Mouse (Mus musculus) heart, postnatal 0 days (tissue): ENCODE results near the gene Igfbp6. TPM values are rescaled to one million over a fixed set of nuclear protein-coding genes. Genes with fewer than 3 reads are reported as not detected.

Experiments
- ATAC-seq: fragments of 200-750 bp; cut with Nextera tagmentation; 2 replicates; pipeline ENCODE4 v1.8.0; 2017; ENCODE audit warnings: low read depth, moderate number of reproducible peaks, moderate library complexity; ENCODE audit not compliant: insufficient read depth
- DNase-seq: peaks from one replicate; pipeline ENCODE4 v3.0.0-alpha.2; 2016; ENCODE audit warnings: low spot score
- H3K27ac ChIP-seq: fragments of 300-500 bp; sonication (generic); 2 replicates; pipeline ENCODE4 v1.5.1; 2014; ENCODE audit warnings: low read depth, mild to moderate bottlenecking
- H3K27me3 ChIP-seq: fragments of 300-500 bp; sonication (generic); 2 replicates; pipeline ENCODE4 v1.6.1; 2014; ENCODE audit warnings: low read length, mixed read lengths; ENCODE audit not compliant: control insufficient read depth, insufficient read depth
- H3K36me3 ChIP-seq: fragments of 300-500 bp; sonication (generic); replicated peaks from 2 replicates; pipeline ENCODE4 v1.6.1; 2014; ENCODE audit warnings: low read length, mixed read lengths; ENCODE audit not compliant: control insufficient read depth, insufficient read depth
- H3K4me1 ChIP-seq: fragments of 300-500 bp; sonication (generic); 2 replicates; pipeline ENCODE4 v1.6.1; 2014; ENCODE audit warnings: antibody characterized with exemption; ENCODE audit not compliant: control insufficient read depth, insufficient read depth
- H3K4me2 ChIP-seq: fragments of 300-500 bp; sonication (generic); 2 replicates; pipeline ENCODE4 v1.6.1; 2014; ENCODE audit warnings: low read depth, mild to moderate bottlenecking, low read length, moderate library complexity
- H3K4me3 ChIP-seq: fragments of 300-500 bp; sonication (generic); 2 replicates; pipeline ENCODE4 v1.5.1; 2014; ENCODE audit warnings: low read depth, low read length
- H3K9ac ChIP-seq: fragments of 300-500 bp; sonication (generic); replicated peaks from 2 replicates; pipeline ENCODE4 v1.6.1; 2014; ENCODE audit warnings: low read depth, low read length, mixed read lengths
- H3K9me3 ChIP-seq: fragments of 300-500 bp; sonication (generic); replicated peaks from 2 replicates; pipeline ENCODE4 v1.6.1; 2016; ENCODE audit warnings: low read length; ENCODE audit not compliant: control insufficient read depth
- CTCF ChIP-seq: IDR thresholded peaks from 2 replicates; pipeline ENCODE4 v1.5.1; 2016; ENCODE audit warnings: antibody characterized with exemption, control low read depth, low read depth
- EP300 ChIP-seq: IDR thresholded peaks from 2 replicates; pipeline ENCODE4 v1.6.1; 2016; ENCODE audit warnings: antibody characterized with exemption, low read depth
- WGBS: fragments of 180-500 bp; shearing (Covaris S2); extraction: QIAGEN DNeasy Blood & Tissue Kit; methylation state at CpG from one replicate; pipeline ENCODE4 v1.1.7; 2014; 5-methylcytosine and 5-hydroxymethylcytosine counted together
- polyA plus RNA-seq: library from polyadenylated mRNA; unstranded; fragments of >200 nt; fragmentation: Nextera tagmentation; extraction: Ambion mirVana; gene quantifications from 2 replicates; pipeline ENCODE4 v1.2.1, GENCODE M21; 2015
- total RNA-seq: library from RNA; depleted of rRNA; stranded (reverse); fragments of >200 nt; gene quantifications from 2 replicates; pipeline ENCODE4 v1.2.3, GENCODE M21; 2014; ENCODE audit warnings: low replicate concordance; rRNA removed

Igfbp6 gene
- total and polyA plus RNA-seq, 2 experiments from 2014 or later = 24.2 to 30.5 TPM

DNA sequence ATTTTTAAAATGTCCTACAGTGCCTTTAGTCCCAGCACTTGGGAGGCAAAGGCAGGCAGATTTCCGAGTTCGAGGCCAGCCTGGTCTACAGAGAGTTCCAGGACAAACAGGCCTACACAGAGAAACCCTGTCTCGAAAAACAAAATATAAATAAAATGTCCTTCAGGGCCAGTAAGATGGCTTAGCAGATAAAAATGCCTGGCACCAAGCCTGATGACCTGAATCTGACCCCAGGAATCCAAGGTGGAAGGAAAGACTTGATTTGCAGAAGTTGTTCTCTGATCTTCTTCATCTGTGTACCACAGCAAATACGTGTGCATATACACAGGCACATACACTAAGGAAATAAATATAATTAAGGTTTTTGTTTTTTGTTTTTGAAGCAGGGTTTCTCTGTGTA is 51.2 kb downstream of the Igfbp6 start:
- H3K4me2 ChIP-seq = no peak overlapping the region
- ATAC-seq (no peak), DNase-seq (no peak)
- no peaks in the 10 kb centered on the region for H3K27me3 ChIP-seq
- H3K27ac ChIP-seq = no peak overlapping the region
- WGBS = 69% methylated on average over 4 of the region's 4 CpGs
- TF ChIP-seq EP300 (no peak), CTCF (no peak)
- no peak overlapping the region for H3K9ac ChIP-seq
- H3K9me3 ChIP-seq = no peaks in the 10 kb centered on the region
- no peak overlapping the region for H3K4me3 ChIP-seq
- no peaks in the 10 kb centered on the region for H3K36me3 ChIP-seq
- no peaks in the 10 kb centered on the region for H3K4me1 ChIP-seq

DNA sequence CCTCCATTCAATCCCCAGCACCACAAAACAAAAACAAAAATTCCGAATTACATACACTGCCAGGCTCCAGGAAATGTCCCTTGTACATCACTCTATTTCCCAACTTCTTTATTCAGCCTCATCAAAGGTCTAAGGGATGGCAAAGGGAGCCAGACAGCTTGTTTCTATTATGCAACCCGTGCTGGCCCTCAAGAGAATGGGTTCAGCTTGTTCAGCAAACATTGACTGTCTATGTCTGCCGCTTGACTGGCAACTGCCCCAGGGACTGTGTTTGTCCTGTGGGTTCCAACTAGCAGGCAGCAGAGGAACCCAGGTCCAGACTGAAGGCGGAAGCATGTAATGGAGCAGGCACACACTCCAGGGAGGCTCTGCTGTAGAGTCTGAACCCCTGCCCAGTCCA is 54.7 kb downstream of the Igfbp6 start:
- Histone ChIP-seq H3K9ac (no peak overlapping the region), H3K9me3 (no peaks in the 10 kb centered on the region), H3K4me3 (no peak overlapping the region), H3K4me2 (no peak overlapping the region), H3K27ac (no peak overlapping the region), H3K4me1 (peaks cover 4% of the 10 kb centered on the region; the same call in 1 of the 2 replicates), H3K36me3 (no peaks in the 10 kb centered on the region), H3K27me3 (no peaks in the 10 kb centered on the region)
- no peak for DNase-seq
- no peak for ATAC-seq
- TF ChIP-seq EP300 (no peak), CTCF (no peak)
- 88% methylated on average over 4 of the region's 4 CpGs for WGBS

Other genes with a start within 250 kb of the Igfbp6 start
- gene Krt4, start 219.6 kb upstream of the Igfbp6 start, total RNA-seq = 5.4 TPM in 1 of 2 replicates, not detected in the other
- gene Krt4, start 219.6 kb upstream of the Igfbp6 start, polyA plus RNA-seq = 0.12 TPM in 1 of 2 replicates, not detected in the other
- not detected in 2 replicates for gene Krt79, start 204.0 kb upstream of the Igfbp6 start, total RNA-seq
- gene Krt79, start 204.0 kb upstream of the Igfbp6 start, polyA plus RNA-seq = 0.31 and 0.44 TPM in 2 replicates
- gene Krt78, start 190.1 kb upstream of the Igfbp6 start, total RNA-seq = not detected in 2 replicates
- gene Krt78, start 190.1 kb upstream of the Igfbp6 start, polyA plus RNA-seq = not detected in 2 replicates
- gene Krt8, start 139.9 kb upstream of the Igfbp6 start, total RNA-seq = 19.0 and 110 TPM in 2 replicates
- gene Krt8, start 139.9 kb upstream of the Igfbp6 start, polyA plus RNA-seq = 7.2 and 10.0 TPM in 2 replicates
- gene Krt18, start 116.2 kb upstream of the Igfbp6 start, total RNA-seq = 12.9 and 75.9 TPM in 2 replicates
- gene Krt18, start 116.2 kb upstream of the Igfbp6 start, polyA plus RNA-seq = 15.0 and 15.3 TPM in 2 replicates
- 109 and 110 TPM in 2 replicates for gene Eif4b, start 70.6 kb upstream of the Igfbp6 start, total RNA-seq
- gene Eif4b, start 70.6 kb upstream of the Igfbp6 start, polyA plus RNA-seq = 40.6 and 46.0 TPM in 2 replicates
- gene Tns2, start 43.9 kb upstream of the Igfbp6 start, total RNA-seq = 40.3 and 57.9 TPM in 2 replicates
- 21.9 and 24.6 TPM in 2 replicates for gene Tns2, start 43.9 kb upstream of the Igfbp6 start, polyA plus RNA-seq
- 20.0 and 22.8 TPM in 2 replicates for gene Spryd3, start 8.1 kb upstream of the Igfbp6 start, total RNA-seq
- gene Spryd3, start 8.1 kb upstream of the Igfbp6 start, polyA plus RNA-seq = 15.1 and 16.0 TPM in 2 replicates
- 1.7 TPM in 1 of 2 replicates, not detected in the other for gene Soat2, start 6.2 kb downstream of the Igfbp6 start, total RNA-seq
- 0.08 and 0.14 TPM in 2 replicates for gene Soat2, start 6.2 kb downstream of the Igfbp6 start, polyA plus RNA-seq
- gene Zfp740, start 58.9 kb downstream of the Igfbp6 start, total RNA-seq = 31.1 and 38.4 TPM in 2 replicates
- 17.7 and 18.8 TPM in 2 replicates for gene Zfp740, start 58.9 kb downstream of the Igfbp6 start, polyA plus RNA-seq
- gene Csad, start 60.4 kb downstream of the Igfbp6 start, total RNA-seq = 43.9 and 64.7 TPM in 2 replicates
- 27.7 and 33.1 TPM in 2 replicates for gene Csad, start 60.4 kb downstream of the Igfbp6 start, polyA plus RNA-seq
- gene Itgb7, start 87.6 kb downstream of the Igfbp6 start, total RNA-seq = 0.23 and 1.1 TPM in 2 replicates
- gene Itgb7, start 87.6 kb downstream of the Igfbp6 start, polyA plus RNA-seq = 0.79 and 0.92 TPM in 2 replicates
- 8.9 and 9.7 TPM in 2 replicates for gene Rarg, start 113.2 kb downstream of the Igfbp6 start, total RNA-seq
- gene Rarg, start 113.2 kb downstream of the Igfbp6 start, polyA plus RNA-seq = 5.4 and 6.0 TPM in 2 replicates
- not detected in 2 replicates for gene Gm9918, start 126.2 kb downstream of the Igfbp6 start, total RNA-seq
- gene Gm9918, start 126.2 kb downstream of the Igfbp6 start, polyA plus RNA-seq = not detected in 2 replicates
- gene Mfsd5, start 135.1 kb downstream of the Igfbp6 start, total RNA-seq = 35.6 and 53.5 TPM in 2 replicates
- 31.4 and 34.1 TPM in 2 replicates for gene Mfsd5, start 135.1 kb downstream of the Igfbp6 start, polyA plus RNA-seq
- 11.6 and 15.3 TPM in 2 replicates for gene Espl1, start 151.9 kb downstream of the Igfbp6 start, total RNA-seq
- gene Espl1, start 151.9 kb downstream of the Igfbp6 start, polyA plus RNA-seq = 2.3 and 3.7 TPM in 2 replicates
- 90.7 and 148 TPM in 2 replicates for gene Pfdn5, start 181.8 kb downstream of the Igfbp6 start, total RNA-seq
- gene Pfdn5, start 181.8 kb downstream of the Igfbp6 start, polyA plus RNA-seq = 344 and 362 TPM in 2 replicates
- 35.6 and 60.5 TPM in 2 replicates for gene Myg1, start 187.3 kb downstream of the Igfbp6 start, total RNA-seq
- gene Myg1, start 187.3 kb downstream of the Igfbp6 start, polyA plus RNA-seq = 39.0 and 41.1 TPM in 2 replicates
- 25.9 and 59.6 TPM in 2 replicates for gene Aaas, start 206.4 kb downstream of the Igfbp6 start, total RNA-seq
- 18.8 and 20.4 TPM in 2 replicates for gene Aaas, start 206.4 kb downstream of the Igfbp6 start, polyA plus RNA-seq
- not detected in 2 replicates for gene Sp7, start 222.8 kb downstream of the Igfbp6 start, total RNA-seq
- not detected in 2 replicates for gene Sp7, start 222.8 kb downstream of the Igfbp6 start, polyA plus RNA-seq